Mouse (Mus musculus): Measurements from ENCODE around the gene Lars2.

DNA sequence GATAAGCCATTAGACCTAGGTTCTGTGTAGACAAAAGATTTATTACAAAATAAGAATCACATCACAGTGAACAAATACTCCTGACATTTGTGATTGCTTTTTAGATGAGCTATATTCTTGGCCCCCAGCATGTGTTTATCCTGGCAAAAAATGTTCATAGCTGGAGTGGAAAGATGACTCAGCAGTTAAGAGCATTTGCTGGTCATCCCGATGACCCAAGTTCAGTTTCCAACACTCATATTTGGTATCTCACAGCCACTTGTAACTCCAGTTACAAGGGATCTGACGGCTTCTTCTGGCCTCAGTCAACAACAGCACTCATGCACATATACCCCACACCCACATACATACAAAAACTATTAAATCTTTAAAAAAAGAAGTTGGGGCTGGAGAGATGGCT, 42.0 kb downstream of the Lars2 start:
- TF ChIP-seq POLR2A (IDR thresholded peaks at IDR 0.05; ENCODE audit: control insufficient read depth in 1 of 2, insufficient read depth in 1 of 2, low read depth in 1 of 2, low read length in 2 of 2, poor library complexity in 1 of 2) (no peak), EP300 (IDR thresholded peaks at IDR 0.05; ENCODE audit: low read depth in 1 of 2, low read length in 2 of 2) (no peak), BHLHE40 (IDR thresholded peaks at IDR 0.05; ENCODE audit: borderline replicate concordance, low read depth, low read length) (no peak), ZKSCAN1 (IDR thresholded peaks at IDR 0.05; ENCODE audit: low read depth, low read length) (no peak)
